Mouse (Mus musculus) frontal cortex, postnatal 10 days (tissue): ENCODE measurements around the gene Dzank1.

ENCODE experiments used
- DNase-seq, 2 experiments: peaks; one replicate each; pipeline ENCODE4 v3.0.0; 2022; ENCODE audit warnings: low spot score in 2 of 2, mixed read lengths in 1 of 2

The Dzank1 gene

GRCm38 (mm10) chr2:144467203-144467602 is 60.0 kb downstream of the Dzank1 start:
- DNase-seq = no peak

DNA sequence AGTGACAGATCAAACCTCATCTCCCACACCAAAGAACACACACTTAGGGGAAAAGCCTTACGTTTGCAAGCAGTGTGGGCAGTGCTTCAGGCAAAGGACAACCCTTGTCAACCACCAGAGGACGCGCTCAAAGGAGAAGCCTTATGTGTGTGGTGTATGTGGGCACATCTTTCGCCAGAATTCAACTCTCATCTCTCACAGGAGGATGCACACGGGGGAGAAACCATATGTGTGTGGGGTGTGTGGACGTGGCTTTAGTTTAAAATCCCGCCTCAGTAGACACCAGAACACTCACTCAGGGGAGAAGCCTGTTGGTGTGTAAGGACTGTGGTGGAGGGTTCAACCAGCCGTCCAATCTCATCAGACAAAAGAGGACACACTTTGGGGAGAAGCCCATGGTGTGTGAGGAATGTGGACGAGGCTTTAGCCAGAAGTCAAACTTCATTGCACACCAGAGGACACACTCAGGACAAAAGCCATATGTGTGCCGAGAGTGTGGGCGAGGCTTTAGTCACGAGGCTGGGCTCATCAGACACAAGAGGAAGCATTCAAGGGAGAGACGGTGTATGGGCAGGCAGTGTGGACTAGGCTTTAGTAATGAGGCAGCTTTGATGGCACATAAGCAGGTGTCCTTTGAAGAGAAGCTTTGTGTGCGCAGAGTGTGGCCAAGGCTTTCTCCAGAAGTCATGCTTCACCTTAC is 61.2 kb downstream of the Dzank1 start:
- DNase-seq = no peak

- DNase-seq = peak in 1 of 2 experiments; percentile 48
These were observed 62.1 kb downstream of the Dzank1 start for GRCm38 (mm10) chr2:144464799-144465760.

GRCm38 (mm10) chr2:144464182-144464581 is 63.0 kb downstream of the Dzank1 start:
- DNase-seq = no peak

DNA sequence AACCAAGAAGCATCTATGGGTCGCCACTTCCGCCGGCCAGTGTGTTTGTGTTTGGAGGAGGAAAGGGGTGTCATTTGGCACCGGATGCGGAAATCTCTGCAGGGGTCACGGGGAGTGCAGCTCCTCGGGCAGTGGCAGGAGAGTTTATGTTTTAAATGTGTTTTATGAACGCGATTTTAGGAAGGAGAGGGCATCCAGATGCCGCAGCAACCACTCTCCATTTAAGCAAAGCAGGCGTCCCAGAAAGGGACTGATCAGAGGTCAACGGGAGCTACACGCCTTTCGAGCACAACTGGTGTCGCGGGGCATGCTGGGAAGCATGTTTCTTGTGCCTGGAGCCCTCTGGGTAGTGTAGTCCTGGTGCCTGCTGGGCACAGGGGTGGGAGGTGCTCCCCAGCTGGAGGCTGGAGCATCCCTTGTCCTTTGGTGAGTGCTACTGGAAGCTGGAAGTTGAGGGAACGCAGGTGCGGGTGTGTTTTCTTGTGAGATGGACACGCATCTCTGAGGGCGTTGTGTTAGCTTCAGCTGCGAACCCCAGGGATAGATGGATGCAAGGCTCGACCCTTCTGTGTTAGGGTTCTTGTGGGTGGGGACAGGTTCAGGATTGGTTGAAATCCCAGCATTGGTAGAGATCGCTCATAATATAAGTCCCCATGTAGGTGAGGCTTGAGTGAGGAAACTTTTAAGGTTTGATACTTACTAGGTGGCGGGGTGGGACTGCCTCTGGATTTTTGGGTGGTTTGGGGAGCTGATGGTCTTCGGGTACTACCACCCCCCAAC is 68.0 kb downstream of the Dzank1 start:
- DNase-seq = peak; percentile 76 to 80

DNA sequence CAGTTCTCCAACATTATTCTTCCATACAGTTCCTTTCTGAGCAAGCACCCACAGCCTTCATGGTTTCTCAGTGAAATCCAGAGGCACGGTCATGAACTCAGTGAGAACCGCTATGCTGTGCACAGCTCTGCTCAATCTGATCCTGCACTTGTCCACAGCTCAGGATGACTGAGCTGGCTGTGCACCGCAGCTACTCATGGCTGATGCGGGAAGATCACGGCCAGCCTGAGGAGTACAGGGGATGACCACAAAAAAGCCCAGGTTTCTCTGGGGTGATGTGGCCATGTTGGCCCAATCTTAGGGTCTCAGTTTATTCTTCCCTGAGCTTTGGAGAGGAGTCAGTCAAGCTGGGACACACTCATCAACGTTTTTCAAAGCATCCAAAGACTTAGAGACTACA is 68.9 kb downstream of the Dzank1 start:
- no peak for DNase-seq

GRCm38 (mm10) chr2:144452364-144453008 is 74.7 kb downstream of the Dzank1 start:
- peak; percentile 48 to 75 for DNase-seq

GRCm38 (mm10) chr2:144450378-144450777 is 76.8 kb downstream of the Dzank1 start:
- DNase-seq = no peak

GRCm38 (mm10) chr2:144446360-144446999 is 80.7 kb downstream of the Dzank1 start:
- no peak for DNase-seq

DNA sequence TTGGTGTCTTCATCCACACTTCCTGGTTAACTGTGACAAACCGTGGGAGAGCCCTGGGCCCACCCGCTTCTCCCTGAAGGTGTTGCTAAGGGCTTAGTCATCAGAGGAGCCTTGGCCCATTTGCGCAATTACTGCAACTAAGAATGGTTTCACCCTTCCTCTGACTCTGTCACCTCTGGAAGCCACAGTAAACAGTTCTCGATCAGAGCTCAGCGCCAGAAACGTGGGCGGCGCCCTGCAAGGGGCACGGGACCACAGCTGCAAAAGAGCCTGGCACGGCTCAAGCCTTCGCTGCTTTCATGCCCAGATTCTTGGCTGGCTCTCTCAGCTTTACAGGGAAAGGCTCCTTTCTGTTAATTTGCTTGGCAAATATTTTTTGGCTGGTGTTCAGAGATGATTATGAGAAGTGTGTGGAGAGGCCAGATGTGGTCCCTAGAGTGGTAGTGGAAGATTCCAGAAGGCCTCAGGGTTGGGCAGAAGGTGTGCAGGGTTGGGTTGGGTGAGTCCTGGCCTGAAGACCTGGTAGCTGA is 85.8 kb downstream of the Dzank1 start:
- no peak for DNase-seq

DNA sequence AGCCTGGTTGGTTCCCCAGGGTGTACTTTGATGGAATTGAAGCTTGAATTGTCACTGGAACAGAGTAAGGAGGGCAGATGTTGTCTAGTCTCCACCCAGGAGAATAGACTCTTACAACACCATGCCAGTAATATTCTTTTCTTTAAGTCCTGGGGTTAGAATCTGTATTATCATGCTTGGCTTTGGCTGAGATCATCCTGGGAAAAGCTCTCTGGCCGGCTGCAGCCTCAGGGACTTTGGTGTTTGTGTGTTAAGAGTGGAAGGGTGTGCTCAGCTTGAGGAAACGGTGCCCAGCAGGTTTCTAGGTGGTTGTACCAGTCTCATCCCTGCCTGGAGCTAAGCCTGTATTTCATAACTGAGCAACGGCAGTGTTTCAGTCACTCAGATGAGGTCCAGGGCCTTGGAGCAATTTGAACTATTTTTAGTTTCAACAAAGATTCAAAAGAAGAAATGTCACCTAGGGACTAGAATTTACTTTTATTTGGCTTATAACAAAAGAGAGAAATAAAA is 88.0 kb downstream of the Dzank1 start:
- DNase-seq = no peak

DNA sequence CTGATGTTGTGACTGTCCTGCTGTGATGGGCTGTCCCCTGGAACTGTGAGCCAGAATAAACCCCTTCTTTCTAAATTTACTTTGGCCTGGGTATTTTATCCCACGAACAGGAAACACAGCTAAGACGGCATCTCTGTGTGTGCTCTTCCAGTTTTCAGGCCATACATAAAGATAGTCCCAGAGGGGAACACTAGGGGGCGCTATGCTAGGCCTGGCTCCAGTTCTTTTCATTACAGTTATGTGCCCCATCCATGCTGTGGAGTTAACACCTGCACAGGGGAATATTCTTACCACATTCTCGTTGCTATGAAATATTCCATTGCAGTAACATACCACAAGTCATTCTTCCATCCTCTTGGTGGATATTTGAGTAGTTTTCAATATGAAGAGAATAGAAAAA is 88.8 kb downstream of the Dzank1 start:
- no peak for DNase-seq

GRCm38 (mm10) chr2:144435679-144436078 is 91.5 kb downstream of the Dzank1 start:
- no peak for DNase-seq

DNA sequence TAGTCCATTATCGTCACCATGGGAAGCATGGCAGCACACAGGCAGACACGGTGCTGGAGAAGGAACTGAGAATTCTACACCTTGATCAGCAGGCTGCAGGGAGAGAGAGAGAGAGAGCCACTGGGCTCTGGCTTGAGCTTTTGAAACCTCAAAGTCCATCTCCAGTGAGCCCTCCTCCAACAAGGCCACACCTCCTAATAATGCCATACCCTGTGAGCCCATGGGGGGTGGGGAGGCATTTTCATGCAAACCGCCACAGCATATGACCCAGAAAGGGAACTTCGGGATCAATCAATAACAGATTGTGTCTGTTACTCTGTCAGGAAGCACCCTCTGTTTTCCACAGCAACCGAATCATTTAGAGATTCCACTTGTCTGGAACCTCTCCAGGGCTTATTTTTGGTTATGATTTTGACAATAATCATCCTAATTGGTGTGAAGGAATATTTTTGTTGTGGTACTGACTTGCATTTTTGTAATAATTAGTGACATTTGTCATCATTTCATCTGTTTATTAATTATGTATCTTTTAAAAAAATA is 95.9 kb downstream of the Dzank1 start:
- no peak for DNase-seq

- DNase-seq = no peak
These were observed 98.0 kb downstream of the Dzank1 start for GRCm38 (mm10) chr2:144429171-144429570.

DNA sequence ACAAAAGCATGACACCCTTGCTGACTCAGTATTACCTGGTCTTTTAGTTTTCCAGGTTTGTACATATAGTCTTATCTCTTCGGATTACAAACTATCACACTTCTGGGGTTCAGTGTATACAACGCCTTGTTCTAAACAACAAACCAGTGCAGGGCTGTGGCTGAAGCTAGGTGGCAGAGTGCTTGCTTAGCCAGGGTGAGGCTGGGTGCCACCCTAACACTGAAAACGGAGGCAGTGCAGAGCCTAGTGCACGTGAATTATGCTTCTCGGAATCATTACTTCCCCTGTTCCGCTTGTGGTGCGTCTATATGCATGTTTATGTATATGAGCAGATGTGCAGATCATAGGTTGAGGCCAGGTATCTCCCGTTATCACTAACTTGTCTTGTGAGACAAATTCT is 98.6 kb downstream of the Dzank1 start:
- no peak for DNase-seq

GRCm38 (mm10) chr2:144427852-144428251 is 99.4 kb downstream of the Dzank1 start:
- DNase-seq = no peak

DNA sequence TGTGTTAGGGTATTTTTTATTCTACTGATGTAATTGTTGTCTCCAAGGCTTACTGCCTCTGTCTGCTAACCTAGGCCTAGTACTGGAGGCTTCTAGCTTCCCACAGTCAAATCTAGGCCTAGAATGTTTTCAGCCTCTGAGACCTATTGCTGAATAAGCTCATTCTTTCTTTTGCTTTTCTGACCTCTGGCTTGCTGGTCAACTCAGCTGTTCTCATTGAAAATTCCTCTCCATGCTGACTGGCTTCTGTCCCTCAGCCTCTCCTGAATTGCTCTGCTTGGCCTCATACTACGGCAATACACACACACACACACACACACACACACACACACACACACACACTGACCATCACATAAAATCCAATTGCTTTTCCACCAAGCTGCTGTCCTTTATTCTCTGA is 101.5 kb downstream of the Dzank1 start:
- DNase-seq = no peak

- no peak for DNase-seq
These were observed 105.0 kb downstream of the Dzank1 start for GRCm38 (mm10) chr2:144422094-144422675.
